In genomic region chr7:102017452-102017851, GRCm38 (mm10) we compare ENCODE assay signal across 10 mouse cellular contexts. TPM values are rescaled to one million over a fixed set of nuclear protein-coding genes. Genes with fewer than 3 reads are reported as not detected.
DNase-seq lines count a peak whose midpoint lies in the region; TF ChIP-seq lines count a peak whose summit lies in the region.
"Had no signal": no experiment of that assay in that cellular context is flagged by ENCODE, and none has a peak within 500 bp of the region (broad histone marks: within the 10 kb centered on the region; RNA-seq: fewer than 3 reads in every experiment).

No protein-coding gene starts in this region.

- TF ChIP-seq CTCF in kidney, adult 2 months (conservative IDR thresholded peaks at IDR 0.05; ENCODE audit: insufficient read depth, insufficient read length, low read depth, low read length) = no peak

- no peaks in the 10 kb centered on the region for H3K27me3 ChIP-seq in kidney, adult 2 months (replicated peaks; ENCODE audit: control insufficient read depth, insufficient read depth, low read length)
- H3K27me3 ChIP-seq: neural tube, embryonic 15.5 days; Patski had no signal

- H3K4me3 ChIP-seq in kidney, adult 2 months (ENCODE audit: insufficient read depth, low read depth, low read length) = peak overlapping the region; percentile 54
- H3K4me3 ChIP-seq: neural tube, embryonic 15.5 days had no signal

- no peak for TF ChIP-seq POLR2A in kidney, adult 2 months (IDR thresholded peaks at IDR 0.05; ENCODE audit: low read depth, low read length)

- H3K36me3 ChIP-seq in kidney, adult 2 months (ENCODE audit: control insufficient read depth, insufficient read depth, low read length) = peaks cover 3% of the 10 kb centered on the region

- peak; percentile 66 for DNase-seq in kidney, adult 2 months
- no peak for DNase-seq in kidney, postnatal 4 days
- DNase-seq in MN1 (ENCODE audit: low spot score) = peak; percentile 38
- DNase-seq in heart, adult 9 months (ENCODE audit: low spot score in 2 of 2) = peak; percentile 45 to 63
- peak; percentile 23 for DNase-seq in lung, postnatal 10 days
- no peak for DNase-seq in urinary bladder, postnatal 14 days (ENCODE audit: low spot score)
- no peak for DNase-seq in cerebellum, postnatal 36 days
- no peak for DNase-seq in urinary bladder, postnatal 4 days (ENCODE audit: low spot score in 2 of 2)

- peak overlapping the region; percentile 89 for H3K27ac ChIP-seq in kidney, adult 2 months (ENCODE audit: insufficient read depth, low read depth, low read length)
- H3K27ac ChIP-seq: neural tube, embryonic 15.5 days had no signal

- H3K4me1 ChIP-seq in kidney, adult 2 months (ENCODE audit: control insufficient read depth, insufficient read depth, low read length) = peaks cover 12% of the 10 kb centered on the region; the same call in 1 of the 2 replicates
- H3K4me1 ChIP-seq: neural tube, embryonic 15.5 days had no signal

- WGBS in kidney, adult 2 months = 21% methylated on average over 5 of the region's 5 CpGs

RNA-seq across cellular contexts. Expression of gene Il18bp, which starts 1.0 kb away (rescaled TPM):
- 18.9 and 22.9 TPM in 2 replicates for polyA plus RNA-seq in kidney, adult 2 months (2012; rRNA removed)

RNA-seq across cellular contexts. Expression of gene Rnf121, which starts 47.8 kb away (rescaled TPM):
- 42.7 and 43.8 TPM in 2 replicates for polyA plus RNA-seq in kidney, adult 2 months (2012; rRNA removed)

RNA-seq across cellular contexts. Expression of gene Xndc1, which starts 47.9 kb away (rescaled TPM):
- 12.3 and 13.2 TPM in 2 replicates for polyA plus RNA-seq in kidney, adult 2 months (2012; rRNA removed)

RNA-seq across cellular contexts. Expression of gene Xntrpc, which starts 48.1 kb away (rescaled TPM):
- 1.8 and 2.5 TPM in 2 replicates for polyA plus RNA-seq in kidney, adult 2 months (2012; rRNA removed)

Comparison
In these comparisons a context has a peak if more than half of its experiments do, and no peak if none do; other contexts are left out.
1. DNase-seq: peak in kidney, adult 2 months (single experiment), MN1 (single experiment), heart, adult 9 months (2 of 2) and lung, postnatal 10 days (single experiment); none in kidney, postnatal 4 days (0 of 2), urinary bladder, postnatal 14 days (single experiment), cerebellum, postnatal 36 days (0 of 2) and urinary bladder, postnatal 4 days (0 of 2).